Mouse (Mus musculus) limb, embryonic 14.5 days (tissue): Measurements from ENCODE around the gene Exoc6b. TPM values are rescaled to one million over a fixed set of nuclear protein-coding genes. Genes with fewer than 3 reads are reported as not detected.

Source experiments
- ATAC-seq: fragments of 200-750 bp; cut with Nextera tagmentation; 2 replicates; pipeline ENCODE4 v1.8.0; 2017; ENCODE audit warnings: low read depth, moderate number of reproducible peaks, moderate TSS enrichment; ENCODE audit not compliant: low FRiP score
- DNase-seq: peaks from one replicate; pipeline ENCODE4 v3.0.0-alpha.2; 2015; ENCODE audit warnings: low spot score
- H3K27ac ChIP-seq: fragments of 300-500 bp; sonication (generic); replicated peaks from 2 replicates; pipeline ENCODE4 v1.5.1; 2014; ENCODE audit warnings: low read depth, mild to moderate bottlenecking, low read length, moderate library complexity, mixed read lengths
- H3K27me3 ChIP-seq: fragments of 300-500 bp; sonication (generic); 2 replicates; pipeline ENCODE4 v1.6.1; 2014; ENCODE audit warnings: low read length, mixed read lengths; ENCODE audit not compliant: control insufficient read depth, insufficient read depth
- H3K36me3 ChIP-seq: fragments of 300-500 bp; sonication (generic); 2 replicates; pipeline ENCODE4 v1.6.1; 2014; ENCODE audit warnings: mild to moderate bottlenecking, low read length, moderate library complexity, mixed read lengths; ENCODE audit not compliant: control insufficient read depth, insufficient read depth
- H3K4me1 ChIP-seq: fragments of 300-500 bp; sonication (generic); 2 replicates; pipeline ENCODE4 v1.6.1; 2014; ENCODE audit warnings: antibody characterized with exemption, low read length, mixed read lengths; ENCODE audit not compliant: control insufficient read depth, insufficient read depth
- H3K4me2 ChIP-seq: fragments of 300-500 bp; sonication (generic); replicated peaks from 2 replicates; pipeline ENCODE4 v1.6.1; 2014; ENCODE audit warnings: low read depth, mild to moderate bottlenecking, low read length, moderate library complexity; ENCODE audit not compliant: severe bottlenecking
- H3K4me3 ChIP-seq: fragments of 300-500 bp; sonication (generic); replicated peaks from 2 replicates; pipeline ENCODE4 v1.5.1; 2014; ENCODE audit warnings: low read length
- H3K9ac ChIP-seq: fragments of 300-500 bp; sonication (generic); 2 replicates; pipeline ENCODE4 v1.6.1; 2014; ENCODE audit warnings: mild to moderate bottlenecking, low read depth, low read length, moderate library complexity; ENCODE audit not compliant: severe bottlenecking
- H3K9me3 ChIP-seq: fragments of 300-500 bp; sonication (generic); 2 replicates; pipeline ENCODE4 v1.6.1; 2016; ENCODE audit warnings: low read length; ENCODE audit not compliant: control insufficient read depth
- POLR2A ChIP-seq: fragments of 200-500 bp; IDR thresholded peaks from 2 replicates; pipeline ENCODE4 v1.8.0; 2012; ENCODE audit warnings: inconsistent platforms, mild to moderate bottlenecking, moderate library complexity, borderline replicate concordance; ENCODE audit not compliant: insufficient read depth, insufficient read length; ENCODE audit errors: extremely low read depth
- WGBS: fragments of 180-500 bp; shearing (Covaris S2); extraction: QIAGEN DNeasy Blood & Tissue Kit; methylation state at CpG from one replicate; pipeline ENCODE4 v1.1.7; 2014; 5-methylcytosine and 5-hydroxymethylcytosine counted together
- polyA plus RNA-seq, 2 experiments: library from polyadenylated mRNA; depleted of rRNA in 1 of 2; stranded (reverse) in 1 of 2; unstranded in 1 of 2; fragments of >200 nt; fragmentation: Nextera tagmentation in 1 of 2; extraction: Ambion mirVana in 1 of 2; gene quantifications; 2 replicates each; pipeline versions ENCODE4 v1.2.1 to v1.2.3; 2012 to 2014

Gene Exoc6b
- polyA plus RNA-seq, 2 experiments: 16.1 to 40.7 TPM

DNA sequence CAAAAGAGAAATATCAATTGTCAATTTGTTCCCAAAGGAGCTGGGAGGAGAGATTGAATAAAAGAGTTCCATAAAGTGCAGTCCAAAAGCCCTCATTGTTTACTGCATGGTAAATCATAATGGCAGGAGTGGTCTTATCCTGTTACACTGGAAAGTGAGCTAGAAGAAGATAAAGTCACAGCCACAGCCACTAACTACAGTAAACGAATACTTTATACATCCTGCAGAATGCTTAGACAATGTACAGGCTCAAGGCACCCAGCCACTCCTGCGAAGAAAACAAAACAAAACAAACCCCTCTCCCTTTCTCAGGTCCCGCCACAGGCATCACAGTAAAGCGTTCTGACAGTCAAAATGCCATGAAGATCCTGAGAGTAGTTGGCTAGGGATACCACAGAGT, 375.5 kb downstream of the Exoc6b start:
- no peak for ATAC-seq
- no peak for TF ChIP-seq POLR2A
- Histone ChIP-seq H3K4me1 (peaks cover 8% of the 10 kb centered on the region), H3K36me3 (no peaks in the 10 kb centered on the region), H3K9me3 (no peaks in the 10 kb centered on the region), H3K27me3 (no peaks in the 10 kb centered on the region), H3K4me3 (no peak overlapping the region), H3K4me2 (no peak overlapping the region), H3K9ac (no peak overlapping the region), H3K27ac (no peak overlapping the region)
- no peak for DNase-seq
- WGBS: 76% methylated on average over 4 of the region's 4 CpGs

DNA sequence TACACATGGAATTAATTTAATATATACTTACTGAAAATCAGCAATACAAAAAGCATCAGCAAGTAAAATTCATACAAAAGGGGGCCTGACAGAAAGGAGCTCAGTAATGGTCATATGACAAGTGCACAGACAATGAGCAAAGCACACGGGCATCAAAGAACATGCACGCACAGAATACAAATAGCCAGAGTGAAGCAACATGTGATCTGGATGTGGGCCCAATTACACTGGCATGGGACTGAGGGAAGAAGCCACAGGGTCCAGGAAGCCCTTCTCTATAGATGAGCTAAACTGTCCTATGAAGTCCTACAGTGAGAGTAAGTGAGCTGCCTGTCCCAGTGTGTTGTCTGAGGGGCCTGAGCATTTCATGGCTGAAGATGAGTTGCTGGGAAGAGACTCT, 376.1 kb downstream of the Exoc6b start:
- Histone ChIP-seq H3K4me3 (no peak overlapping the region), H3K9me3 (no peaks in the 10 kb centered on the region), H3K4me2 (no peak overlapping the region), H3K36me3 (no peaks in the 10 kb centered on the region), H3K27ac (no peak overlapping the region), H3K9ac (no peak overlapping the region), H3K4me1 (peaks cover 8% of the 10 kb centered on the region), H3K27me3 (no peaks in the 10 kb centered on the region)
- DNase-seq: no peak
- whole genome bisulfite sequencing: 88% methylated on average over 2 of the region's 2 CpGs
- no peak for ATAC-seq
- TF ChIP-seq POLR2A: no peak

DNA sequence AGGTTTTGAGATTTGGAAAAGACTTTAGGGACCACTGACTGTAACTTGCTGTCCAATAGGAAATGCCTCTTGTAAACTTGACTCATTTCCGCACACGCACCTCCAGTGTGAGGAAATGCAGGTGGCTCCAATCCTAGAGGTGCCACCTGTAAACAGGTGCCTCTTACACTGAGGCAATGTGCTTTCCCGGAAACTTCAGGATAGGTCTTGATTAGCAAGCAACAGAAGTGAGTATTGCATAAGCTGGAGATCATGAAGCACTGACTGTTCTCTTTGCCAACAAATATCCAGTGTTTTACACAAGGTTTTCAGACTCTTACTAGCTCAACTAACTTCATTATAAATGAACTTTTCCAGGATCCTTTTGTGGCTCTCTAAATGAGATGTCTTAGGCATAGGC, 377.4 kb downstream of the Exoc6b start:
- no peak for DNase-seq
- H3K36me3 ChIP-seq: no peaks in the 10 kb centered on the region

DNA sequence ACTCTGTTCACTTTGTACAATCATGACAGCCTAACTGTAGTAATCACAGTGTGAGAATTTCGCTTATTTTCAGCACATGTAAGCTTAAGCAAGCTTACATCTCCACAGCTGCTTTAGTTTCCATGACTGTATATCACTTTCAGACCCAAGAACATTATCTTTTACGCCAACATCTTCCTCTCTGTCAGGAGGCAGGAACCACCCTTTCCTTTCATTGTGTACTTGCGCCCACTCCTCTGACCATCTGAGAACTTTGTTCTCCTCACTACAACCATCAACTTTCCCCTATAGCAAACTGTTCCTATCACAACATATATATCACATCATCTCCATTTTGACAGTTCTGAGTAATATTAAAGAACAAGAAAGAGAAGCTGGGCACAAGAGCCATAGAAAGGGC, 391.5 kb downstream of the Exoc6b start:
- Histone ChIP-seq H3K4me3 (no peak overlapping the region), H3K27ac (no peak overlapping the region), H3K9me3 (no peaks in the 10 kb centered on the region), H3K36me3 (no peaks in the 10 kb centered on the region), H3K4me2 (no peak overlapping the region), H3K27me3 (no peaks in the 10 kb centered on the region), H3K9ac (no peak overlapping the region), H3K4me1 (no peaks in the 10 kb centered on the region)
- 84% methylated on average over 3 of the region's 3 CpGs for WGBS
- DNase-seq: no peak
- no peak for ATAC-seq
- no peak for TF ChIP-seq POLR2A

More for the DNA sequence above, 377.4 kb downstream of the Exoc6b start:
- TF ChIP-seq POLR2A: no peak
- no peaks in the 10 kb centered on the region for H3K9me3 ChIP-seq
- no peak for ATAC-seq
- no peak overlapping the region for H3K4me3 ChIP-seq
- H3K9ac ChIP-seq: no peak overlapping the region
- H3K27ac ChIP-seq: no peak overlapping the region
- WGBS: 70% methylated on average over 3 of the region's 3 CpGs
- no peak overlapping the region for H3K4me2 ChIP-seq
- no peaks in the 10 kb centered on the region for H3K4me1 ChIP-seq
- H3K27me3 ChIP-seq: no peaks in the 10 kb centered on the region

DNA sequence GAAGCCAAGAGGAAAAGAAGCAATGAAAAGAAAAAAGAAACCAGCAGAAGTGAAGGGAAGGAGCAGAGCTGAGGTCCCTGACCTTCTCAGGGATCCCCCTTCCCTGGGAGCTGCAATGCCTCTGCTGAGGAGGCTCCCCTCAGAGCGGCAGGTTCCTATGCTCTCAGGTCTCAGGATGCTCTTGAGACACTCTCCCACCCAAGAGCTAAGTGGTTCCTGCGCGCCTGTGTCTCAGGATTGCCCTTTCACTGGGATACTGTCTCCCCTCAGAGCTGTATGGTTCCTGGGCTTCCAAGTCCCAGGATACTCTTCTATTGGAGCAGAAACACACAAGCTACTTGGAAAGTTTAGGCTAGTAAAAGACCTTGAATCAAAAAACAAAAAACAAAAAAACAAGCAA, 394.4 kb downstream of the Exoc6b start:
- 92% methylated on average over 3 of the region's 3 CpGs for WGBS
- Histone ChIP-seq H3K27me3 (no peaks in the 10 kb centered on the region), H3K36me3 (no peaks in the 10 kb centered on the region), H3K27ac (no peak overlapping the region), H3K4me2 (no peak overlapping the region), H3K4me1 (no peaks in the 10 kb centered on the region), H3K9me3 (peaks cover 10% of the 10 kb centered on the region; the same call in 1 of the 2 replicates), H3K9ac (no peak overlapping the region), H3K4me3 (no peak overlapping the region)
- no peak for TF ChIP-seq POLR2A
- no peak for ATAC-seq
- no peak for DNase-seq

DNA sequence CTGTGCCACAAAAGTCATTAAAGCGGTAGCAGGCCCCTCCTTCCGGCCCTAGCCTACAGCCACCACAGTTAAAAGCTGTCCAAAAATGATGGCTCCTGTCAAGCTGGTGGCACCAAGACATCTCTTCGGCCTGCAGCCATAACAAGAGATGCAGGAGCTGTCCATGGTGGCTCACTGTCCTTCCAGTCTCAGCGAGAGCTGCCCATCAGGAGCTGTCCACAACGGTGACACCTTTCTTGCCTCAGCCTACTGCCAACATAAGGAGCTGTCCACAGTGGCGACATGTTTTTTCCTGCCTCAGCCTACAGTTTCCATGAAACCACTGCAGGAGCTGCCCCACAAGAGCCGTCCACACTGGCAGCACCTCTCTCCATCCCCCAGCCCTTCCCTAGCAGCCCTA, 395.2 kb downstream of the Exoc6b start:
- Histone ChIP-seq H3K9me3 (peaks cover 10% of the 10 kb centered on the region; the same call in 1 of the 2 replicates), H3K9ac (no peak overlapping the region), H3K4me2 (no peak overlapping the region), H3K27me3 (no peaks in the 10 kb centered on the region), H3K4me3 (no peak overlapping the region), H3K36me3 (no peaks in the 10 kb centered on the region), H3K4me1 (no peaks in the 10 kb centered on the region), H3K27ac (no peak overlapping the region)
- TF ChIP-seq POLR2A: no peak
- 86% methylated on average over 7 of the region's 7 CpGs for WGBS
- DNase-seq (peak; percentile 22), ATAC-seq (no peak)
